Mouse (Mus musculus): Measurements from ENCODE around the gene Sec14l4. TPM values are rescaled to one million over a fixed set of nuclear protein-coding genes. Genes with fewer than 3 reads are reported as not detected.
"Not testable (repeated sequence)": the region's sequence is repeated elsewhere in the genome, so short reads cannot be mapped to it uniquely, and the experiment has no call there.

The Sec14l4 gene
- polyA plus RNA-seq, 1 experiment from 2014 or later, result 0.62 TPM

GRCm38 (mm10) chr11:3997978-3998720 is 33.1 kb upstream of the Sec14l4 start:
- 5% methylated on average over 66 of the region's 66 CpGs for WGBS (ENCODE audit: insufficient replicate concordance)
- Histone ChIP-seq H3K9ac (no peak overlapping the region), H3K27me3 (replicated peaks) (peaks cover 43% of the 10 kb centered on the region), H3K4me3 (peak overlapping the region; percentile 27), H3K36me3 (no peaks in the 10 kb centered on the region), H3K27ac (no peak overlapping the region), H3K9me3 (replicated peaks) (no peaks in the 10 kb centered on the region), H3K4me1 (peaks cover 10% of the 10 kb centered on the region; the same call in 1 of the 2 replicates), H3K4me2 (peak overlapping the region; percentile 51)
- no peak for ATAC-seq

GRCm38 (mm10) chr11:3999547-3999946 is 31.7 kb upstream of the Sec14l4 start:
- no peaks in the 10 kb centered on the region for H3K9me3 ChIP-seq (replicated peaks)
- H3K27me3 ChIP-seq (replicated peaks), result peaks cover 43% of the 10 kb centered on the region
- no peak for ATAC-seq
- H3K4me3 ChIP-seq, result no peak overlapping the region
- WGBS (ENCODE audit: insufficient replicate concordance), result 70% methylated on average over 5 of the region's 5 CpGs
- no peak overlapping the region for H3K4me2 ChIP-seq
- no peak overlapping the region for H3K9ac ChIP-seq
- peaks cover 10% of the 10 kb centered on the region; the same call in 1 of the 2 replicates for H3K4me1 ChIP-seq
- no peaks in the 10 kb centered on the region for H3K36me3 ChIP-seq
- no peak overlapping the region for H3K27ac ChIP-seq

- H3K4me2 ChIP-seq, result no peak overlapping the region
- ATAC-seq, result no peak
- H3K36me3 ChIP-seq, result no peaks in the 10 kb centered on the region
- peaks cover 46% of the 10 kb centered on the region for H3K27me3 ChIP-seq (replicated peaks)
- no peak overlapping the region for H3K27ac ChIP-seq
- H3K4me3 ChIP-seq, result no peak overlapping the region
- no peaks in the 10 kb centered on the region for H3K9me3 ChIP-seq (replicated peaks)
- no peak overlapping the region for H3K9ac ChIP-seq
- WGBS (ENCODE audit: insufficient replicate concordance), result 7% methylated on average over 5 of the region's 5 CpGs
- H3K4me1 ChIP-seq, result peaks cover 10% of the 10 kb centered on the region; the same call in 1 of the 2 replicates
Observed at GRCm38 (mm10) chr11:4001603-4002002, 29.7 kb upstream of the Sec14l4 start.

- WGBS (ENCODE audit: insufficient replicate concordance), result 31% methylated on average over 5 of the region's 5 CpGs
- H3K4me2 ChIP-seq, result no peak overlapping the region
- ATAC-seq, result no peak
Observed at GRCm38 (mm10) chr11:4005220-4005805, 25.9 kb upstream of the Sec14l4 start.

GRCm38 (mm10) chr11:4006462-4006861 is 24.8 kb upstream of the Sec14l4 start:
- no peak overlapping the region for H3K4me3 ChIP-seq
- no peaks in the 10 kb centered on the region for H3K36me3 ChIP-seq
- no peak overlapping the region for H3K4me2 ChIP-seq
- H3K9me3 ChIP-seq (replicated peaks), result no peaks in the 10 kb centered on the region
- H3K9ac ChIP-seq, result no peak overlapping the region
- no peak for ATAC-seq
- no peak overlapping the region for H3K27ac ChIP-seq
- 62% methylated on average over 3 of the region's 3 CpGs for WGBS (ENCODE audit: insufficient replicate concordance)
- no peaks in the 10 kb centered on the region for H3K4me1 ChIP-seq
- 0 out of 2 replicates have a peak, but pooled peaks cover 11% of the 10 kb centered on the region for H3K27me3 ChIP-seq (replicated peaks)

More at GRCm38 (mm10) chr11:4005220-4005805, 25.9 kb upstream of the Sec14l4 start:
- H3K4me3 ChIP-seq, result no peak overlapping the region
- no peaks in the 10 kb centered on the region for H3K9me3 ChIP-seq (replicated peaks)
- no peak overlapping the region for H3K27ac ChIP-seq
- H3K9ac ChIP-seq, result no peak overlapping the region
- no peaks in the 10 kb centered on the region for H3K4me1 ChIP-seq
- peaks cover 18% of the 10 kb centered on the region for H3K27me3 ChIP-seq (replicated peaks)
- no peaks in the 10 kb centered on the region for H3K36me3 ChIP-seq

GRCm38 (mm10) chr11:4012616-4013015 is 18.6 kb upstream of the Sec14l4 start:
- 57% methylated on average over 1 of the region's 1 CpGs for WGBS (ENCODE audit: insufficient replicate concordance)
- no peak overlapping the region for H3K4me2 ChIP-seq
- H3K9me3 ChIP-seq (replicated peaks), result 0 out of 2 replicates have a peak, but pooled peaks cover 3% of the 10 kb centered on the region
- H3K4me1 ChIP-seq, result no peaks in the 10 kb centered on the region
- no peak overlapping the region for H3K4me3 ChIP-seq
- no peak for ATAC-seq
- no peaks in the 10 kb centered on the region for H3K36me3 ChIP-seq
- H3K9ac ChIP-seq, result no peak overlapping the region
- H3K27me3 ChIP-seq (replicated peaks), result no peaks in the 10 kb centered on the region
- no peak overlapping the region for H3K27ac ChIP-seq

- not testable (repeated sequence) for H3K9me3 ChIP-seq (replicated peaks); ATAC-seq; H3K4me2 ChIP-seq; H3K4me1 ChIP-seq; H3K9ac ChIP-seq; H3K27me3 ChIP-seq (replicated peaks); H3K36me3 ChIP-seq; H3K27ac ChIP-seq; H3K4me3 ChIP-seq
- 76% methylated on average over 14 of the region's 14 CpGs for WGBS (ENCODE audit: insufficient replicate concordance)
Observed at GRCm38 (mm10) chr11:4015796-4016195, 15.5 kb upstream of the Sec14l4 start.

- H3K9me3 ChIP-seq (replicated peaks); ATAC-seq; H3K36me3 ChIP-seq; H3K4me2 ChIP-seq; H3K27ac ChIP-seq; H3K9ac ChIP-seq; H3K4me3 ChIP-seq; H3K27me3 ChIP-seq (replicated peaks); H3K4me1 ChIP-seq: not testable (repeated sequence)
- WGBS (ENCODE audit: insufficient replicate concordance), result 60% methylated on average over 13 of the region's 13 CpGs
Observed at GRCm38 (mm10) chr11:4022111-4022510, 9.2 kb upstream of the Sec14l4 start.

- no peaks in the 10 kb centered on the region for H3K27me3 ChIP-seq (replicated peaks)
- no peaks in the 10 kb centered on the region for H3K36me3 ChIP-seq
- H3K4me3 ChIP-seq, result no peak overlapping the region
- H3K9me3 ChIP-seq (replicated peaks), result no peaks in the 10 kb centered on the region
- no peaks in the 10 kb centered on the region for H3K4me1 ChIP-seq
- 51% methylated on average over 2 of the region's 2 CpGs for WGBS (ENCODE audit: insufficient replicate concordance)
- ATAC-seq, result no peak
- H3K4me2 ChIP-seq, result no peak overlapping the region
- no peak overlapping the region for H3K27ac ChIP-seq
- no peak overlapping the region for H3K9ac ChIP-seq
Observed at GRCm38 (mm10) chr11:4023321-4023720, 7.9 kb upstream of the Sec14l4 start.

- H3K9me3 ChIP-seq (replicated peaks), result no peaks in the 10 kb centered on the region
- 63% methylated on average over 8 of the region's 8 CpGs for WGBS (ENCODE audit: insufficient replicate concordance)
- H3K36me3 ChIP-seq, result no peaks in the 10 kb centered on the region
- no peak for ATAC-seq
- no peak overlapping the region for H3K27ac ChIP-seq
- H3K4me2 ChIP-seq, result no peak overlapping the region
- H3K9ac ChIP-seq, result no peak overlapping the region
- no peaks in the 10 kb centered on the region for H3K4me1 ChIP-seq
- 0 out of 2 replicates have a peak, but pooled peaks cover 7% of the 10 kb centered on the region for H3K27me3 ChIP-seq (replicated peaks)
- no peak overlapping the region for H3K4me3 ChIP-seq
Observed at GRCm38 (mm10) chr11:4027066-4027465, 4.2 kb upstream of the Sec14l4 start.

GRCm38 (mm10) chr11:4027561-4028334 is 3.5 kb upstream of the Sec14l4 start:
- Histone ChIP-seq H3K4me2 (no peak overlapping the region), H3K36me3 (no peaks in the 10 kb centered on the region), H3K9me3 (replicated peaks) (no peaks in the 10 kb centered on the region), H3K4me1 (no peaks in the 10 kb centered on the region), H3K9ac (no peak overlapping the region), H3K27me3 (replicated peaks) (0 out of 2 replicates have a peak, but pooled peaks cover 7% of the 10 kb centered on the region), H3K4me3 (no peak overlapping the region), H3K27ac (no peak overlapping the region)
- no peak for ATAC-seq
- 59% methylated on average over 9 of the region's 9 CpGs for WGBS (ENCODE audit: insufficient replicate concordance)

GRCm38 (mm10) chr11:4029343-4029742 is 1.9 kb upstream of the Sec14l4 start:
- no peaks in the 10 kb centered on the region for H3K36me3 ChIP-seq
- no peak overlapping the region for H3K27ac ChIP-seq
- ATAC-seq, result no peak
- no peaks in the 10 kb centered on the region for H3K9me3 ChIP-seq (replicated peaks)
- H3K4me1 ChIP-seq, result no peaks in the 10 kb centered on the region
- no peak overlapping the region for H3K4me2 ChIP-seq
- no peak overlapping the region for H3K9ac ChIP-seq
- no peak overlapping the region for H3K4me3 ChIP-seq
- WGBS (ENCODE audit: insufficient replicate concordance), result 57% methylated on average over 4 of the region's 4 CpGs
- H3K27me3 ChIP-seq (replicated peaks), result 0 out of 2 replicates have a peak, but pooled peaks cover 7% of the 10 kb centered on the region
